Mouse (Mus musculus) hindbrain, postnatal 0 days (tissue): ENCODE measurements around the gene Ajap1. TPM values are rescaled to one million over a fixed set of nuclear protein-coding genes. Genes with fewer than 3 reads are reported as not detected.

Source experiments
- ATAC-seq: fragments of 200-750 bp; cut with Nextera tagmentation; 2 replicates; pipeline ENCODE4 v1.8.0; 2017; ENCODE audit warnings: mild to moderate bottlenecking, moderate TSS enrichment, moderate library complexity
- DNase-seq: peaks from one replicate; pipeline ENCODE4 v3.0.0-alpha.2; 2015; ENCODE audit warnings: low spot score
- H3K27ac ChIP-seq: fragments of 300-500 bp; sonication (generic); 2 replicates; pipeline ENCODE4 v1.5.1; 2014; ENCODE audit warnings: mild to moderate bottlenecking
- H3K27me3 ChIP-seq: fragments of 300-500 bp; sonication (generic); 2 replicates; pipeline ENCODE4 v1.6.1; 2014; ENCODE audit warnings: low read length, mixed read lengths; ENCODE audit not compliant: insufficient read depth
- H3K36me3 ChIP-seq: fragments of 300-500 bp; sonication (generic); 2 replicates; pipeline ENCODE4 v1.6.1; 2014; ENCODE audit warnings: low read length, mixed read lengths; ENCODE audit not compliant: insufficient read depth
- H3K4me1 ChIP-seq: fragments of 300-500 bp; sonication (generic); 2 replicates; pipeline ENCODE4 v1.6.1; 2014; ENCODE audit warnings: antibody characterized with exemption, low read length, mixed read lengths; ENCODE audit not compliant: insufficient read depth
- H3K4me2 ChIP-seq: fragments of 300-500 bp; sonication (generic); 2 replicates; pipeline ENCODE4 v1.6.1; 2014; ENCODE audit warnings: low read depth, mild to moderate bottlenecking, low read length, moderate library complexity, mixed read lengths
- H3K4me3 ChIP-seq: fragments of 300-500 bp; sonication (generic); 2 replicates; pipeline ENCODE4 v1.5.1; 2014; ENCODE audit warnings: low read length
- H3K9ac ChIP-seq: fragments of 300-500 bp; sonication (generic); replicated peaks from 2 replicates; pipeline ENCODE4 v1.6.1; 2014; ENCODE audit warnings: mild to moderate bottlenecking, low read length, moderate library complexity, mixed read lengths
- H3K9me3 ChIP-seq: fragments of 300-500 bp; sonication (generic); 2 replicates; pipeline ENCODE4 v1.6.1; 2016; ENCODE audit warnings: low read length, mixed read lengths
- CTCF ChIP-seq: IDR thresholded peaks from 2 replicates; pipeline ENCODE4 v1.5.1; 2016; ENCODE audit warnings: antibody characterized with exemption, control low read depth, low read depth
- WGBS: fragments of 180-500 bp; shearing (Covaris S2); extraction: QIAGEN DNeasy Blood & Tissue Kit; methylation state at CpG from one replicate; pipeline ENCODE4 v1.1.7; 2014; 5-methylcytosine and 5-hydroxymethylcytosine counted together
- polyA plus RNA-seq: library from polyadenylated mRNA; unstranded; fragments of >200 nt; fragmentation: Nextera tagmentation; extraction: Ambion mirVana; gene quantifications from 2 replicates; pipeline ENCODE4 v1.2.1, GENCODE M21; 2015
- total RNA-seq: library from RNA; depleted of rRNA; stranded (reverse); fragments of >200 nt; gene quantifications from 2 replicates; pipeline ENCODE4 v1.2.3, GENCODE M21; 2014

The Ajap1 gene
- total and polyA plus RNA-seq, 2 experiments from 2014 or later: 32.2 to 81.0 TPM

DNA sequence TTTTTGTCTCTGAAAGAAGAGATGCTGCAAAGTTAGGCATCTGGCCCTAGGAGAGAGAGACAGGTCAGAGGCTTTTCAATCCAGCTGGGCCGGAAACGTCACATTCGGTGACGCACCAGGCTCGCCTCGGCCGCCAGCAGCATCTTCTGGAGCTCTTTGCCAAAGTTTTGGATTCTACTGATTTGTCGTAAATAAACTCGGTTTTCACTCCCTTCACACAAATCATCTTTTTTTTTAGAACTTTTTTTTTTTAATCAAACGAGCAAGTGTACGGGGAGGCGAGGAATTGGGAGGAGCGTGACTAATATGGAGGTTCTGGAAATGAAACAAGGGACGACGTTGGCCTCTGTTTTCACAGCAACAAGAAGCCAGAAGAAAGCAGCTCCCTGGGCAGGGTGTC, 23.8 kb downstream of the Ajap1 start:
- Histone ChIP-seq H3K9ac (no peak overlapping the region), H3K4me3 (no peak overlapping the region), H3K9me3 (no peaks in the 10 kb centered on the region), H3K4me2 (no peak overlapping the region), H3K4me1 (no peaks in the 10 kb centered on the region), H3K27ac (no peak overlapping the region), H3K36me3 (no peaks in the 10 kb centered on the region), H3K27me3 (no peaks in the 10 kb centered on the region)
- TF ChIP-seq CTCF: no peak
- WGBS: 73% methylated on average over 15 of the region's 15 CpGs
- DNase-seq (no peak), ATAC-seq (no peak)

DNA sequence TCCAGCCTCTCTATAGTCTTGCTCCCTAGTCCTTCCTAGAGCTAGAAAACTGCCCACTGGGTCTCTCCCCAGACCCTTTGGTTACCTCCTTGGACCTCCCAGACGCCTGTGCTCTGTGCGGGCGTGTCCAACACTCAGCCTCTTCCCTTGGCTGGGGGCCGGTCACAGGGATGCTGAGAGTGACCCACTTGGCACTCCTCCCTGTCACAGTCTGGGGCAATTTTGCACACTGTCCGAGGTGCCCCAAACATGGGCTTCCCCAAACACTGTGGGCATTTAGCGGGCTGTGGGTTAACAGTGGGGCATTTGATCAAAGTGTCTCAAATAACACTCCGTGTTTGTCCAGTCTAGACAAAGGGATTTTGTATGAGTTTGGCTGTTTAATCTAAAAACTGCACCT, 29.1 kb downstream of the Ajap1 start:
- Histone ChIP-seq H3K9ac (no peak overlapping the region), H3K27ac (no peak overlapping the region), H3K27me3 (no peaks in the 10 kb centered on the region), H3K9me3 (no peaks in the 10 kb centered on the region), H3K4me3 (no peak overlapping the region), H3K4me1 (no peaks in the 10 kb centered on the region), H3K36me3 (no peaks in the 10 kb centered on the region), H3K4me2 (no peak overlapping the region)
- ATAC-seq (peak; percentile 51; the same call in 1 of the 2 replicates), DNase-seq (no peak)
- WGBS: 74% methylated on average over 7 of the region's 7 CpGs
- TF ChIP-seq CTCF: no peak

DNA sequence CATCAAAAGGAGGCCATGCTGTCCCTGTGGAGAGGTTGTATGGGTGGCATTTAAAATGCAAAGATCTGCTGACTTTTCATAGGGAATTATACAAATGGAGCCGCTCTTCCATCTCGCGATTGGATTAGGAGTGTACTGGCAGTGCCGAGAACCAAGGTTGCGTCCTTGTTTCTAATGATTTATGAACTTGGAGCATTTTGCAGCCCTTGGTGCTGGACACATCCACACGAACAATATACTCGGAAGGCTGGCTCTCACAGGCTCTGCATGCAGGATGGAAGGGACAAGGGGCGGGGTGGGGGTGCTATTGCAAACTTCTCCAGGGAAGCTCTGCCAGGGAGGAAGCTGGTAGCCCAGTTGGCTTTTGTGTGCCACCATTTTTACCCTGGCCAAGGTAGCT, 31.1 kb downstream of the Ajap1 start:
- 71% methylated on average over 8 of the region's 8 CpGs for WGBS
- Histone ChIP-seq H3K9ac (no peak overlapping the region), H3K27me3 (no peaks in the 10 kb centered on the region), H3K36me3 (no peaks in the 10 kb centered on the region), H3K9me3 (no peaks in the 10 kb centered on the region), H3K4me2 (no peak overlapping the region), H3K27ac (no peak overlapping the region), H3K4me3 (no peak overlapping the region), H3K4me1 (no peaks in the 10 kb centered on the region)
- no peak for DNase-seq
- no peak for ATAC-seq
- TF ChIP-seq CTCF: no peak

DNA sequence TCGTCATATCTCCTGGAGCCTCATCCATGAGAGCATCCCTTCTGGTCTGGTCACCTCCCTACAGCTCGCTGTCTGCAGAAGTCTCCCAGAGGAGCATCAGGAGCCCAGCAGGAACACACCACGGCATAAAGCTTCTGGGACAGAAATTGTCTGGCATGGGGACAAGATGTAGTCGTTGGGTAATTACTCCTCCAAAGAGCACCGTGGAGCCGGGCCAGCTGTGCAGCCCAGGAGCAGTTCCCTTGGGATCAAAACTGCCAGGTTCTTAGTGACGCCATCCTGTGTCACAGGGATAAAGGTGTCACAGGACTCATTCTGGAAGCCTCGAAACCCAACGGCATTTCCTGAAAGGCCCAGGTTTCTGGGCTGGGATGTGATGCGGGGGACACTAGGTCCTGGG, 40.1 kb downstream of the Ajap1 start:
- Histone ChIP-seq H3K36me3 (no peaks in the 10 kb centered on the region), H3K4me3 (no peak overlapping the region), H3K27me3 (no peaks in the 10 kb centered on the region), H3K9ac (no peak overlapping the region), H3K4me2 (no peak overlapping the region), H3K27ac (no peak overlapping the region), H3K9me3 (no peaks in the 10 kb centered on the region), H3K4me1 (peaks cover 4% of the 10 kb centered on the region; the same call in 1 of the 2 replicates)
- TF ChIP-seq CTCF: no peak
- DNase-seq (no peak), ATAC-seq (no peak)
- WGBS: 58% methylated on average over 10 of the region's 10 CpGs

DNA sequence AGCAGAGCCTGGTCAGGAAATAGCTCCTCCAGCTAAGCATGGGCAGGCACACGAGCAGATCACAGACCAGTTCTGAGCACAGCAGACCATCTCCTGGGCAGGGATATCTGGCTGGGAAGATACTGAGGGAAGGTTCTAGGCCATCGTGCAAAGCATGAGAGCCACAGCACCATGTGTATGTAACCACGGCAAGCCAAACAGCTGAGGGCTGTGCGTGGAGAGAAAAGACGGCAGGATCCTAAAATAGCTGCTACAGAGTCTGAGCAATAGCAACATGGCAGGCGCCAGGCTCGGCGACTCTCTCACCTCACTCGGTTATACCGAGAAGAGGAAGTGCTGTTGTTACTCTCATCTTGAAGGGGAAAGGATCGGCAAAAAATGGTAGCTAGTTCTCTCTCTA, 42.7 kb downstream of the Ajap1 start:
- Histone ChIP-seq H3K4me1 (peaks cover 18% of the 10 kb centered on the region), H3K27me3 (no peaks in the 10 kb centered on the region), H3K36me3 (no peaks in the 10 kb centered on the region), H3K9ac (no peak overlapping the region), H3K4me3 (no peak overlapping the region), H3K9me3 (no peaks in the 10 kb centered on the region), H3K27ac (peak overlapping the region; percentile 37; the same call in 1 of the 2 replicates), H3K4me2 (no peak overlapping the region)
- DNase-seq (no peak), ATAC-seq (no peak)
- WGBS: 70% methylated on average over 11 of the region's 11 CpGs
- TF ChIP-seq CTCF: no peak

DNA sequence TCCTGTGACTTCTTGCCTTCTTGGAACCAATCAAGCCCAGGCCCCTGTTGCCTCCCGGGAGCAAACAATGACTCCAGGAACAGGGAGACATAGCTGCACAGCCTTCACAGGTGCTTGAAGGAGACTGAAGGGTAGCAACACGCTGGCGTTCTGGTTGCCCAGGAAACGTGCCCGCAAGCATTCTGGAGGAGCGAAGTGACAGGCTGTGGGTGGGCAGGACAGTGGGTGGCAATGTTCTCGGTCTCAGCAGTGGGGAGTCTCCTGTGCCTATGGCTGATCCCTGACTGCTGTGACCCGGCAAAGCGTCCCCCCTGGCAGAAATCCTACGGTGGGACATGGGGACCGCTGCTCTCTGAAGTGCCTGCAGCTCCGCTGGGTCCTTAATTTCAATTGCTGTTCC, 43.6 kb downstream of the Ajap1 start:
- DNase-seq (peak; percentile 46), ATAC-seq (0 out of 2 replicates have a peak, but pooled peaks have one; percentile 18)
- Histone ChIP-seq H3K9ac (no peak overlapping the region), H3K9me3 (no peaks in the 10 kb centered on the region), H3K4me1 (peaks cover 18% of the 10 kb centered on the region), H3K36me3 (no peaks in the 10 kb centered on the region), H3K27ac (peak overlapping the region; percentile 37; the same call in 1 of the 2 replicates), H3K4me2 (0 out of 2 replicates have a peak overlapping the region, but pooled peaks have one; percentile 7), H3K27me3 (no peaks in the 10 kb centered on the region), H3K4me3 (no peak overlapping the region)
- WGBS: 15% methylated on average over 12 of the region's 12 CpGs
- TF ChIP-seq CTCF: no peak

DNA sequence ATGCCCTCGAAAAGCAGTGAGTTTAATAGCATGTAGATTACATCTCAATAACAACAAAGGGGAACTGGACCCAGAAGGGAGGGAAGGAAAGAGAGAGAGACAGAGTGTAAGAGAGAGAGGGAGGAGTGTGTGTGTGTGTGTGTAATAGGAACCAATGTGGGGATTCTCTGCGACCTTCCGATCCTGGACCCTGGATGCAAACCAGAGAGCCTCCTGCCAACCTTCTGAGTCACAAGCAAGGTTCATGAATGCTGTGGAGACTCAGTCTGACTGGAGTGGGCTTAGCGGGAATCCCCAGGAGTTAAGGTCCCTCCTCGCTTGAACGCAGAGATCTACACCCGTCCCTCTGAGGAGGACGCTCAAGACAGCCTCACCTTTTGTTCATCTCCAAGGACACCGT, 45.4 kb downstream of the Ajap1 start:
- no peaks in the 10 kb centered on the region for H3K36me3 ChIP-seq
- ATAC-seq: no peak
- TF ChIP-seq CTCF: no peak
- 64% methylated on average over 9 of the region's 9 CpGs for WGBS
- H3K9ac ChIP-seq: no peak overlapping the region
- H3K27ac ChIP-seq: no peak overlapping the region
- H3K4me2 ChIP-seq: no peak overlapping the region
- DNase-seq: no peak
- no peak overlapping the region for H3K4me3 ChIP-seq
- no peaks in the 10 kb centered on the region for H3K27me3 ChIP-seq
- H3K4me1 ChIP-seq: peaks cover 18% of the 10 kb centered on the region
- H3K9me3 ChIP-seq: no peaks in the 10 kb centered on the region
